Mouse (Mus musculus) embryonic facial prominence, embryonic 14.5 days (tissue): Measurements from ENCODE around the gene Tnfaip2. TPM values are rescaled to one million over a fixed set of nuclear protein-coding genes. Genes with fewer than 3 reads are reported as not detected.
A peak's percentile ranks its signal among the peaks of the same experiment; 100 is the strongest.

ENCODE experiments used
- ATAC-seq: fragments of 200-750 bp; cut with Nextera tagmentation; 2 replicates; pipeline ENCODE4 v1.8.0; 2017; ENCODE audit warnings: low read depth, moderate number of reproducible peaks, moderate TSS enrichment
- DNase-seq: peaks from one replicate; pipeline ENCODE4 v3.0.0-alpha.2; 2015; ENCODE audit warnings: low spot score
- H3K27ac ChIP-seq: fragments of 300-500 bp; sonication (generic); replicated peaks from 2 replicates; pipeline ENCODE4 v1.5.1; 2014; ENCODE audit warnings: low read depth, mild to moderate bottlenecking, low read length, moderate library complexity
- H3K27me3 ChIP-seq: fragments of 300-500 bp; sonication (generic); replicated peaks from 2 replicates; pipeline ENCODE4 v1.6.1; 2014; ENCODE audit warnings: low read length; ENCODE audit not compliant: control insufficient read depth, insufficient read depth
- H3K36me3 ChIP-seq: fragments of 300-500 bp; sonication (generic); 2 replicates; pipeline ENCODE4 v1.6.1; 2014; ENCODE audit warnings: low read length, mixed read lengths; ENCODE audit not compliant: control insufficient read depth, insufficient read depth
- H3K4me1 ChIP-seq: fragments of 300-500 bp; sonication (generic); 2 replicates; pipeline ENCODE4 v1.6.1; 2014; ENCODE audit warnings: antibody characterized with exemption, low read length; ENCODE audit not compliant: control insufficient read depth, insufficient read depth
- H3K4me2 ChIP-seq: fragments of 300-500 bp; sonication (generic); 2 replicates; pipeline ENCODE4 v1.6.1; 2014; ENCODE audit warnings: low read depth, mild to moderate bottlenecking, low read length, moderate library complexity, mixed read lengths
- H3K4me3 ChIP-seq: fragments of 300-500 bp; sonication (generic); 2 replicates; pipeline ENCODE4 v1.5.1; 2014; ENCODE audit warnings: low read depth, mild to moderate bottlenecking, low read length
- H3K9ac ChIP-seq: fragments of 300-500 bp; sonication (generic); 2 replicates; pipeline ENCODE4 v1.6.1; 2014; ENCODE audit warnings: low read depth, mild to moderate bottlenecking, low read length, moderate library complexity, mixed read lengths
- H3K9me3 ChIP-seq: fragments of 300-500 bp; sonication (generic); 2 replicates; pipeline ENCODE4 v1.6.1; 2016; ENCODE audit warnings: low read length; ENCODE audit not compliant: control insufficient read depth
- WGBS: fragments of 180-500 bp; shearing (Covaris S2); extraction: QIAGEN DNeasy Blood & Tissue Kit; methylation state at CpG from one replicate; pipeline ENCODE4 v1.1.7; 2014; 5-methylcytosine and 5-hydroxymethylcytosine counted together
- polyA plus RNA-seq: library from polyadenylated mRNA; unstranded; fragments of >200 nt; fragmentation: Nextera tagmentation; extraction: Ambion mirVana; gene quantifications from 2 replicates; pipeline ENCODE4 v1.2.1, GENCODE M21; 2014

Tnfaip2 gene
- polyA plus RNA-seq, 1 experiment from 2014 or later, result 11.7 TPM

DNA sequence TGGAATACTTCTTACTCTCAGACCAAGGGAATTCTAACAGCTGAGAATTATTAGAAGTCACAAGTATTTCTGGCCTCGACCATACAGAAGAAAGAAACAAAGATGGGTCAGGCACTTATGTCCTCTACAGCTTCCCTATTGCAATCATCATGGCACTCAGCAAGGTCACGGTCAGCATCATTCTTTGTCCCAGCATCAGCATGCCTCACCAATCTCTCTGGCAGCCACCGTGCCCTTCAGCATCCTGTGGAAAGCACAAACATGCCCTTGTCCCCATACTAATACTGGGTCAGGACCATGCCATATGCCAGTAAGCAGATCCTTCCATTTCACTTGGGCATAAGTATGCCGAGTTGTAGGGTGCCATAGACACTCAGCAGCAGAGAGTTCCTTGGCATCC, 52.7 kb downstream of the Tnfaip2 start:
- Histone ChIP-seq H3K27ac (no peak overlapping the region), H3K36me3 (no peaks in the 10 kb centered on the region), H3K27me3 (no peaks in the 10 kb centered on the region), H3K4me3 (no peak overlapping the region), H3K4me2 (no peak overlapping the region), H3K4me1 (no peaks in the 10 kb centered on the region), H3K9me3 (peaks cover 5% of the 10 kb centered on the region; the same call in 1 of the 2 replicates), H3K9ac (no peak overlapping the region)
- DNase-seq, result no peak
- no peak for ATAC-seq
- WGBS, result 74% methylated on average over 4 of the region's 4 CpGs

DNA sequence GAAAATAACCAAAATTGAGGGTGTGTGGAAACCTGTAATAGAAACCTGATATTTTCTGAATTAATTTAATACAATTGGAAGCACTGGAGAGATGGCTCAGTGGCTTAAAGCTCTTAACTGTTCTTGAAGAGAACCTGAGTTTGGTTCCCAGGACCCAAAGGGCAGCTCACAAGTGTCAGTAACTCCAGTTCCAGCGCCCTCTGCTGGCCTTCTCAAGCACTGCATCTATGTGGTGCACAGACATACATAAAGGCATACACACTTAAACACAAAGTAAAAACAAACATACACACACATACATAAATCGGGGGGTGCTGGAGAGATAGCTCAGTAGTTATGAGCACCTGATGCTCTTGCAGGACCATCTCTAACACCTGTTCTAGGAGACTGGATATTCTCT, 54.8 kb downstream of the Tnfaip2 start:
- Histone ChIP-seq H3K4me1 (no peaks in the 10 kb centered on the region), H3K9me3 (peaks cover 5% of the 10 kb centered on the region; the same call in 1 of the 2 replicates), H3K4me3 (no peak overlapping the region), H3K4me2 (no peak overlapping the region), H3K27ac (no peak overlapping the region), H3K27me3 (no peaks in the 10 kb centered on the region), H3K9ac (no peak overlapping the region), H3K36me3 (no peaks in the 10 kb centered on the region)
- ATAC-seq (no peak), DNase-seq (no peak)
- 50% methylated on average over 2 of the region's 2 CpGs for WGBS

DNA sequence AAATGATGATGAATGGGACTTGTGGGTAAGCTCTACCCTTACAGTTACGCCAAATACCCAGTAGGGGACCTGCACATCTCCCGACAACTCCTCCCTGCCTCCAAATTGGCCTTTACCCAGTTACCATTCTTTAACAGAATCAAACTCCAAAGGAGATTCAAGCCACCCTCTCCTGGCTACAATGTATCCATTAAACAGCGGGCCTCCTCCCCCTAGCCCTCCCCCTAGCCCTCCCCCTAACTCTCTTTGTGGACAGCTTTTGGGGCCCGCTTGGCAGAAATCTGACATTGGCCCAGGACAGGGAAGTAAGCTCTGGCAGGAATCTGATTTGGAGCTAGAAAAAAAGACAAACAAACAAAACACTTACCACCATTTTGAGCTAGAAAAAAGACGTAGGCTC, 57.3 kb downstream of the Tnfaip2 start:
- no peak for ATAC-seq
- WGBS, result 66% methylated on average over 5 of the region's 5 CpGs
- no peak overlapping the region for H3K9ac ChIP-seq

DNA sequence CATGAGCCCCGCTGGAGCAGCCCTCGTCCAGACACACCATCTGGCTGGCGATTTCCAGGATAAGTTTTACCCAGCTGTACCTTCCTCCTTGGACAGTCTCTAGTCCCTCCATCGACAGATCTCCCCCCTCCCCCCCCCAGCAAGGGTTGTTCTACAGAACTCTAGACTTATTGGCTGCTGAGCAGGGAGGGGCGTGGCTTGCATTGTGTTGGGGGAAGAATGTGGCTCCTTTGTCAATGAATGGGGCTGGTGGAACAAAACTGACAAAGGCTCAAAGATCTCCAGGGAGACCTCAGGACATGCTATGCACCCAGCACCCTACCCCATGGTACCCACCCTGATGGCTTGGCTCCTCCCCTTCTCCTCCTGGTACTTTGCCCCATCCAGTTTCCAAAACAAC, 58.5 kb downstream of the Tnfaip2 start:
- Histone ChIP-seq H3K9ac (no peak overlapping the region), H3K36me3 (no peaks in the 10 kb centered on the region), H3K4me1 (no peaks in the 10 kb centered on the region), H3K4me2 (no peak overlapping the region), H3K4me3 (no peak overlapping the region), H3K9me3 (0 out of 2 replicates have a peak, but pooled peaks cover 5% of the 10 kb centered on the region), H3K27me3 (no peaks in the 10 kb centered on the region), H3K27ac (no peak overlapping the region)
- DNase-seq, result no peak
- ATAC-seq, result 0 out of 2 replicates have a peak, but pooled peaks have one; percentile 19
- WGBS, result 29% methylated on average over 5 of the region's 5 CpGs

More for the DNA sequence above, 57.3 kb downstream of the Tnfaip2 start:
- H3K4me3 ChIP-seq, result no peak overlapping the region
- H3K4me1 ChIP-seq, result no peaks in the 10 kb centered on the region
- no peaks in the 10 kb centered on the region for H3K27me3 ChIP-seq
- DNase-seq, result no peak
- 0 out of 2 replicates have a peak, but pooled peaks cover 5% of the 10 kb centered on the region for H3K9me3 ChIP-seq
- no peak overlapping the region for H3K4me2 ChIP-seq
- H3K27ac ChIP-seq, result no peak overlapping the region
- no peaks in the 10 kb centered on the region for H3K36me3 ChIP-seq

DNA sequence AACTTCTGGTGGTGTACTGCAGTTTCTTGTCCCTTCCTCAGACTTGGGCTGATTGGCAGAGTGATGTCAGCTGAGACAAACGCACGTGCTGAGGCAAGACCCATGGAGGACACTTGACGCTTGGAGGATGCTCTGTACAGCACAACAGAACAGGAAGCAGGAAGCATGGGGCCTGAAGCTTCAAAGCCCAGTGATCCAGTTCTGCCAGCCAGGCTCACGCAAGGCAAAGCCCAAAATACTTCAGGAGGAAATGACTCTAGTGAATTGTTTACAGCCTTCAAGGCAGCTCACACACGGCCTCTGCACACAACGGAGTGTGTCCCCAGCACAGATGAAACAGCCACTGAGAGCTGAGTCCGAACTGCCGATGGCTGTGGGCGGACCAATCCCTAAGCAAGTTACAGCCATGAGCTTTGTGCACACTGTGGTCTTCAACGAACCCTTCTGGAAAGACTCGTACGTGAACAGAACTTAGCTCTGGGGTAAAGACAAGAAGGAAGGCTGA, 60.8 kb downstream of the Tnfaip2 start:
- no peak overlapping the region for H3K4me2 ChIP-seq
- no peak overlapping the region for H3K4me3 ChIP-seq
- no peak overlapping the region for H3K9ac ChIP-seq
- H3K9me3 ChIP-seq, result 0 out of 2 replicates have a peak, but pooled peaks cover 5% of the 10 kb centered on the region
- no peaks in the 10 kb centered on the region for H3K4me1 ChIP-seq
- H3K27me3 ChIP-seq, result no peaks in the 10 kb centered on the region
- WGBS, result 82% methylated on average over 12 of the region's 12 CpGs
- no peak for ATAC-seq
- no peak for DNase-seq
- no peaks in the 10 kb centered on the region for H3K36me3 ChIP-seq
- H3K27ac ChIP-seq, result no peak overlapping the region

DNA sequence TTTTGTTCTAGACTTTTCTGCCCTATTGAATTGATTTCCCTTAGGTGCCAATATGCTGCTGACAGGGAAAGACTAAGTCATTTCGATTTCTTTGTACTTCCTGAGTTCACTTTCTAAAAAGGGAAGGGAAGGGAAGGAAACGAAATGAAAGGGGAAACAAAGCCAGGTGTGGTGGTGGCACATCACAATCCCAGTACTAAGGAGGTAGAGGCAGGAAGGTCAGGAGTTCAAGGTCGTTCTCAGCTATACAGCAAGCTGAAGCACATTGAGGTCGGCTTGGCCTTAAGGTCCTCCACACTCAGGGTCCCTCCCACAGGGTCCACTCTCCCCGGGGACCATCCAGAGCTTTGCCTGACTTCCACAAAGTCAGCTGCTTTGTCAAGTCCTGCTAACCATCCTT, 61.3 kb downstream of the Tnfaip2 start:
- 71% methylated on average over 5 of the region's 5 CpGs for WGBS
- no peak overlapping the region for H3K4me3 ChIP-seq
- no peaks in the 10 kb centered on the region for H3K36me3 ChIP-seq
- H3K4me1 ChIP-seq, result no peaks in the 10 kb centered on the region
- H3K27ac ChIP-seq, result no peak overlapping the region
- H3K4me2 ChIP-seq, result no peak overlapping the region
- 0 out of 2 replicates have a peak, but pooled peaks cover 5% of the 10 kb centered on the region for H3K9me3 ChIP-seq
- H3K27me3 ChIP-seq, result no peaks in the 10 kb centered on the region
- H3K9ac ChIP-seq, result no peak overlapping the region
- DNase-seq (no peak), ATAC-seq (no peak)

Other genes with a start within 250 kb of the Tnfaip2 start
- 0.34 and 0.50 TPM in 2 replicates for gene Amn, start 171.4 kb upstream of the Tnfaip2 start, polyA plus RNA-seq
- gene Cdc42bpb, start 64.8 kb upstream of the Tnfaip2 start, polyA plus RNA-seq, result 37.7 and 41.5 TPM in 2 replicates
- 5.5 and 5.8 TPM in 2 replicates for gene Lbhd2, start 35.7 kb upstream of the Tnfaip2 start, polyA plus RNA-seq
- gene Exoc3l4, start 25.5 kb upstream of the Tnfaip2 start, polyA plus RNA-seq, result 8.7 and 9.4 TPM in 2 replicates
- 24.4 and 25.3 TPM in 2 replicates for gene Gm266, start 43.4 kb downstream of the Tnfaip2 start, polyA plus RNA-seq
- 433 and 445 TPM in 2 replicates for gene Eif5, start 95.5 kb downstream of the Tnfaip2 start, polyA plus RNA-seq
- 47.0 and 47.2 TPM in 2 replicates for gene Mark3, start 132.1 kb downstream of the Tnfaip2 start, polyA plus RNA-seq
- gene Ckb, start 229.9 kb downstream of the Tnfaip2 start, polyA plus RNA-seq, result 206 and 208 TPM in 2 replicates
- 5.8 and 7.9 TPM in 2 replicates for gene Trmt61a, start 235.6 kb downstream of the Tnfaip2 start, polyA plus RNA-seq